In genomic region chr8:37049969-37050683, GRCm38 (mm10) we compare ENCODE assay signal across 15 mouse cellular contexts. TPM values are rescaled to one million over a fixed set of nuclear protein-coding genes. Genes with fewer than 3 reads are reported as not detected.
DNase-seq lines count a peak whose midpoint lies in the region; ATAC-seq lines count a peak whose summit lies in the region.
"Had no signal": no experiment of that assay in that cellular context is flagged by ENCODE, and none has a peak within 500 bp of the region (broad histone marks: within the 10 kb centered on the region; RNA-seq: fewer than 3 reads in every experiment).

No protein-coding gene starts in this region.

- no peak for DNase-seq in frontal cortex, postnatal 25 days (ENCODE audit: low spot score in 2 of 2)
- peak; percentile 29 for DNase-seq in left cerebral cortex, adult 11 months (ENCODE audit: low spot score)
- no peak for DNase-seq in left cerebral cortex, postnatal 4 days
- DNase-seq in brain, embryonic 18.5 days (ENCODE audit: low read depth, low spot score), result peak; percentile 59
- peak; percentile 84 for DNase-seq in layer of hippocampus, adult 9-11 months
- DNase-seq in adrenal gland, postnatal 10 days, result no peak
- no peak for DNase-seq in gastrocnemius, postnatal 25 days
- DNase-seq: B cell, adult 2 months; cerebellum, adult 9-11 months; heart, postnatal 14 days; kidney, adult 9 months; kidney, postnatal 4 days; thymus, postnatal 36 days had no signal

- peak; percentile 45 for ATAC-seq in frontal cortex, adult (ENCODE audit: low TSS enrichment)
- ATAC-seq: midbrain, embryonic 15.5 days had no signal

- intact Hi-C loops in left cerebral cortex, postnatal 4 days (cut with DNase I), result no loop called here

RNA-seq across cellular contexts. Expression of gene AI429214, which starts 56.7 kb away (rescaled TPM):
- total RNA-seq in left cerebral cortex, postnatal 4 days (2021), result 1 to 10 TPM; 4.6 to 5.5 TPM
- 1 to 10 TPM; 2.3 to 2.9 TPM for total RNA-seq in adrenal gland, postnatal 10 days (2021)
- under 1 TPM; 0.36 to 0.48 TPM for total RNA-seq in gastrocnemius, postnatal 25 days (2021)

Comparison
In these comparisons a context has a peak if more than half of its experiments do, and no peak if none do; other contexts are left out.
1. DNase-seq: peak in left cerebral cortex, adult 11 months (single experiment), brain, embryonic 18.5 days (single experiment) and layer of hippocampus, adult 9-11 months (single experiment); none in frontal cortex, postnatal 25 days (0 of 2), left cerebral cortex, postnatal 4 days (single experiment), adrenal gland, postnatal 10 days (single experiment) and gastrocnemius, postnatal 25 days (single experiment).